Mouse (Mus musculus): ENCODE measurements around the gene Gm20696. TPM values are rescaled to one million over a fixed set of nuclear protein-coding genes. Genes with fewer than 3 reads are reported as not detected.
A peak's percentile ranks its signal among the peaks of the same experiment; 100 is the strongest.

Gene Gm20696
- polyA plus RNA-seq, 1 experiment = 1.5 TPM

DNA sequence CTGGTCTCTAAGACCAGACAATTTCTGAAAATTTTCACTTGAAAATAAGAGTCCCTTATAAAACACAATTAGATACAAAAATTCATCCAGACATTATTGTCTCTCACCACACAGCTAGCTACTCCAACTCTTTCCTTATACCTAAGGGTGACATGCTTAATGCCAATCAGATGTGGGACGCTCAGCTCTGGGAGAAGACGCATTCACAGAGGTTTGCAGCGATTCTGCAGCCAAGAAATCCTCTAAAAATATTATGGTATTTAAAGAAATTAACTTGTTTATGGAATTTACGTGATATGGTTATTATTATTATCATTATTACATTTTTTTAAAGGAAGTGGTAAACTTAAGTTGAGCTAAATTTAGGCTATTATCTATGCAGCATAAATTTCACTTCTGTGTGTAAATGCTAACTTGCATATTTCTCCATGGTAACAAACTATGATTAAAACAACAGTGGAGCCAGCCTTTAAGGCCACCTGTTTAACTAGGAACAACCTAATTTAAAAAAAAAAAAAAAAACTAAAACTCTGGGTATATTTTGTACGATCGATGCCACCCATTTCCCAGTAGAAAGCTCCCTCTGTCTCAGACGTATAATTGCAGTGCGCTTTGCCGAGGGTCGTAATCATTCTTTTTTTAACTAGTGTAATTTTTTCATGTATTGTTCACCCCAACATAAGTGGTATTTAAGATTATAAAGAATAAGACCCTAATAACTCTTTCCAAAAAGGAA is 326.4 kb downstream of the Gm20696 start:
- DNase-seq (ENCODE audit: extremely low spot score in 1 of 2, low spot score in 1 of 2) = no peak

DNA sequence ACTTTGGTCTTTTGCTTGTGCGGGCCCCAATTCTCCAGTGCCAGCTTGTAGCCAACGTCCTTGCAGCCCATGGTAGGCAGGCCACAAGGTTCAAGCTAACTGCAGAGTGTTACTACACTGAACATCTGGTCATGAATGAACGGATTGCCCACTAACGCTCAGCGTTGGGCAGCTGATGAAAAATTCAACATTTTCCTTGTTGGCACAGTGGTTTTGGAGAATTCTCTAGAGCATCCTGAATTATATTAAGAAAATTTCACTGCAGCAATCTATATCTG is 327.3 kb downstream of the Gm20696 start:
- DNase-seq (ENCODE audit: extremely low spot score in 1 of 2, low spot score in 1 of 2) = no peak

GRCm38 (mm10) chr6:99338593-99339342 is 327.8 kb downstream of the Gm20696 start:
- DNase-seq (ENCODE audit: extremely low spot score in 1 of 2, low spot score in 1 of 2) = no peak

DNA sequence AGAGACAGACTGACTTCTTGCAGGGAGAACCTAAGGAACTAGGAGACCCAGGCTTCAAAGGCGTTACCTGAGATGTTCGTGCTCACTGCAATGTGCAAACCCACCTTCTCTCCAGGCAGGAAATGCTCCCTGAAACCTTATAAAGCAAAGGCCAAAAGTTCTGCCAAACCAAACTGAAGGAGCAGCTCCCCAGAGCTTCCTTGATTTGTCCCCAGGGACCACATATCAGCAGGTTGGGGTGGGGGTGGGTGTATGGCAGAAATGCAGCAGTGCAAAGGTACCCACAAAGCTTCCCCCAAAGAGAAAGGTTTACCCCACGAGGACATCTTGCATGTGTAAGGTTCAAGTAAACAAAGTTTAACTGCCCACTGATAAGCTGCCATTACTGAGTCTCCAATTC is 328.4 kb downstream of the Gm20696 start:
- no peak for DNase-seq (ENCODE audit: extremely low spot score in 1 of 2, low spot score in 1 of 2)

DNA sequence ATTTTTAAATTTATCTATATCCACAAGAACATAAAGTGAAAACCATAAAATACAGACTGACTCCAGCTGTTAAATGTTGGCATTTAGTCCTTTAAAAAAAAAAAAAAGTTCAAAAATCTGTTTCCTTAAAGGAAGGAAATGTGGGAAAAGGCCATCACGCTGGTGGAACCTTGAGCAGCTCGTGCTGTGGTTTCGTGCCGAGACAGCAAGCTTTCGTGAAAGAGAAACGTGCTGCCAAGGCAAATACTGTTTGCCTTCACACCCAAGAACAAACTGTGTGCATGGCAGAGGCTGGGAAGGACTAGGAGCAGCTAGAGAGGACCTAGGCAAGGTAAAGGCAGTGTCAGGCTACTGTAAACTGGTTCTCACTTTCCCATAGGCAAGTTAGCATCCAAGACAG is 329.0 kb downstream of the Gm20696 start:
- no peak for DNase-seq (ENCODE audit: extremely low spot score in 1 of 2, low spot score in 1 of 2)

DNA sequence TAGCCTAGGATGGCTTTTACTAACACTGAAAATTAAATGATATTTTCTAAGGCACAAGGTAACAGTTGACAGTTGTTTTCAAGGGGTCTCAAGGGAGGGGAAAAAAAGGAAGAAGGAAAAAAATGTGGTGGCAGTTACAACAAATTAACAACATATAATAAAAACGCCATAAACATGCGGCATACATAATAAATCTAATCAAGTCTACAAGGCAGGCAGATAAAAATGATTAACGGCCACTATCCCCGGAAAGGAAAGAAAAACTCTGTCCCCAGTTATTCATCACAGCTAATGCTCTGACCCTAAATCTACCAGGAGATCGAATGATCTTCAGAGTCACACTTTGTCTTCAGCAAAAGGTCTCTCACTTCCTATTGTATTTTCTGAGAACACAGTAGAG is 330.4 kb downstream of the Gm20696 start:
- DNase-seq (ENCODE audit: extremely low spot score in 1 of 2, low spot score in 1 of 2) = no peak

DNA sequence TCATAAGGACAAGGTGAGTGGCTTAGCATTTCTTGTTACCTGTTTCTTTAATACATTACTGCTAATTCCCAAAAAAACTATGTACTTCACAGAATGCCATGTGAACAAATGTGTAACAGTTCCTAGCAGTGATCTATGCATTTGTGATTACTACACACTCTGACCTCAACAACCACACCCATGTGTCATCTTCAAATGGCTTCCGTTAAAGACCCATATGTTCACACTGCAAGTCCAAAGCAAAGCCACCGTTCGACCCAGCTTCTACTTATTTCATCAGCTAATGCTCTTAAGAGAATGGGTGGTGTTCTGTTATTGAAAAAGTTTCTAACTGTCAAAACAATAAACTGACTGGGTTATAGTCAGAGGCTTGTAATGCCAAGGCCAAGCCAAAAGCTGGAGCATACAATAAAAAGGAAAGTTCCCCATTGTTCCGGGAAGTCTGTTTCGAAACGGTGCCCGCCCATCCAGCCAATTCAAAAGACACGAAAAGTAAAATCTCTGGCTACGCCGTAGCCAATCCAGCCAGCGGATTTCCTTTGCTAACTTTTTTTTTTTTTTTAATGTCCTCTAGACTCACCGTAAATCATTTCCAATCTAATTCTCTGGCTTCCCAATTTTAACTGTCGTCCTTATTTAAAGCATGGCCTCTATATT is 331.3 kb downstream of the Gm20696 start:
- DNase-seq (ENCODE audit: extremely low spot score in 1 of 2, low spot score in 1 of 2) = no peak

- no peak for DNase-seq (ENCODE audit: extremely low spot score in 1 of 2, low spot score in 1 of 2)
Measured at GRCm38 (mm10) chr6:99334255-99334654, 332.3 kb downstream of the Gm20696 start.

DNA sequence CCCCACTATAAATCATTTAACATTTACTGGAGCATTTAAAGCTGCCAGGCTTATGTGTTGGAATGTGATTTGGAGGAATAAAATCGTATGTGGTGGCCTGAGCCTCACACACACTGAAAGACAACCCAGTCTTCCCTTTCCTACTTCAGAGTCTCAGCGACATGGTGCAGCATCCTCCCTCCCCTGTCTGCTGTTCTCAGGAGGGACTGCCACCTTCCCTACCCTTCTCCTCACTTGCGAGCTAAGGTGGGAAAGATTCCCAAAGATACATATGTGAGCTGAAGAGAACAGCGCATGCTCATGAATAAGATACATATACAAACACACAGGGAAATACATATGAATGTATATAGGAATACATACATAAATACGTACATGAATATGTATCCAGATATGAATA is 333.5 kb downstream of the Gm20696 start:
- no peak for DNase-seq (ENCODE audit: extremely low spot score in 1 of 2, low spot score in 1 of 2)

GRCm38 (mm10) chr6:99330169-99330568 is 336.4 kb downstream of the Gm20696 start:
- DNase-seq (ENCODE audit: extremely low spot score in 1 of 2, low spot score in 1 of 2) = no peak

DNA sequence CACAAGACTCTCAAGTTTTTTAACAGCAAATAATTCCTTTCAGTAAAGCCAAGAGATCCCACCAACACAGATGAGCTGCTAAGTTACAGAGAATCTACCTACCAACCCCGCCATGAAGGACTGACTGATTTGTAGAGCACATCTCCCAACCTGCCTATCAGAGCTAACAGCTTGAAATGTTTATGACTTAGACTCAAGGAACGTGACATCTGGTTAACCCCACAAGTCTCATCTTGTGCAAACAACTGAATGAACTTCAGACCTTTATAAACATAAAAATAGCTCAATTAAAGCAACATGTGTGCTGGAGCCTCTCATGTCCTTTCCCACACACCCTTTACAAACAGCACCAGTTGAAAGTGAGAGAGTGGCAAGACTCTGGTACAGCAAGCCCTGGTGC is 338.0 kb downstream of the Gm20696 start:
- DNase-seq (ENCODE audit: extremely low spot score in 1 of 2, low spot score in 1 of 2) = no peak

DNA sequence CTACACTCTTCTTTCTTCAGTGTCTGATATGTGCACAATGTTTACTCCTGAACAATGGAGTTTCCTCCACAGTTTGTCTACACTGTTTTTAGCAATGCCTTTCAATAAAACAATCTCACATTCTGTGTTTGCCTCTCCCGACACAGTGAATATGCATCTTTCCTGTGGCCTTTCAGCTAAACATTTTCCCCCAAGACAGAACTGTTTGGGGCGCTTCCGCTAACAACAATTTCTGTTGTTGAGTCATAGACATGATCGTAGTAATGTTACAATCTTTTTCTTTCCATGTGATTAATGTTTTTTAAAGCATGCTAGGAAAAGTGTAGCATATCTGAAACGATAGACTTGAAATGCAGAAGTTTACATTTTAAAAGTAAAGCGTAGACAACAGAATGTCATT is 338.5 kb downstream of the Gm20696 start:
- no peak for DNase-seq (ENCODE audit: extremely low spot score in 1 of 2, low spot score in 1 of 2)

- peak in 1 of 2 experiments; percentile 8 for DNase-seq (ENCODE audit: extremely low spot score in 1 of 2, low spot score in 1 of 2)
Measured at GRCm38 (mm10) chr6:99327721-99328120, 338.9 kb downstream of the Gm20696 start.

GRCm38 (mm10) chr6:99325881-99326280 is 340.7 kb downstream of the Gm20696 start:
- no peak for DNase-seq (ENCODE audit: extremely low spot score in 1 of 2, low spot score in 1 of 2)

DNA sequence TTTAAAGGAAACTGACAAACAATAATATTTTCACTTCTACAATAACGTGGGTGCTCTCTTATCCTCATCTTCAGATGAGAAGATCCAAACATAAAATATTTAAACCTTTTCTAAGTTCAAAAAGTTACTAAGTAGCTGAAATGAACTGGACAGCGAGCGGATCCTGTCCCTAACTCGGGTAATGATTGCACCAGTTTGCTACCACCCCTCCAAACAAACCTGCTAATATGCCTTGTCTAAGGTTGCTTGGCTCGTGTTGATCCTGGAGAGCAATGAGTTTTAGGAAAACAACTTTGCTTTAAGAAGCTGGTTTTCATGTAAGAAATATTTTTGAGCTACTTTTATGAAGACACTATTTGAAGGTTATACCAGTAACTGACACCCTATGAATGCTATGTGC is 341.1 kb downstream of the Gm20696 start:
- DNase-seq (ENCODE audit: extremely low spot score in 1 of 2, low spot score in 1 of 2) = no peak

DNA sequence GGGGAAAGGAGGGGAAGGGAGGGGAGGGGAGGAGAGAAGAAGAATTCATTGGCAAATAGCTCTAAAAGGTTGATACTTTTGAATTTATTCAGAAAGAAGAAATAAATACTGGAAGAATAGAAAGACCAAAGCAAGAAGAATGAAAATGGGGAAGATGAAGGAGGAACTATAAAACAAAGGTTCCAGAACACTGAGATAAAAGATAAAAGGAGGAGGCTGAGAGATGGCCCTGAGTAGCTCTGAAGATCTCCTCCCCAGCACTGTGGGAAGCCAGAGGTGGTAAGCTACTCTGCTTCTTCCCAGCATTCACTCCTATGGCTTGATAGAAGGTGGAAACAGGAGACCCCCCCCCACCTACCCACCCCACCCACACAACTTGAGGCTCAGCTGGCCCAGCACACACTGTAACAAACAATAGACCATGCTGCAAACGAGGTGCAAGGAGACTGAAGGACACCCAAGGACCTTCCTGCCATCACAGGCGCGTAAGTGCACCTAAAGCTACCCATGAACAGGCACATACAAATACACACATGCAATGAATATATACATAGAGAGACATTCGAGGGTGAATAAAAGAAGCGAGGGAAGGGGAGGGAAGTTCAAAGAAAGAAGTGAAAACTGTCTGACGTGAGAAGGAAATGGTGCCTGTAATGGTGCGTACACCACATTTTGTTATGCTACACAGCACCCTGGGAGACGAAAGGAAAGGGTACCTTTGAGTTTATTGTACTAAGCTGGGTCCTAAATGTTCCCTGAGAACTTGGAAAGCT is 344.3 kb downstream of the Gm20696 start:
- no peak for DNase-seq (ENCODE audit: extremely low spot score in 1 of 2, low spot score in 1 of 2)

DNA sequence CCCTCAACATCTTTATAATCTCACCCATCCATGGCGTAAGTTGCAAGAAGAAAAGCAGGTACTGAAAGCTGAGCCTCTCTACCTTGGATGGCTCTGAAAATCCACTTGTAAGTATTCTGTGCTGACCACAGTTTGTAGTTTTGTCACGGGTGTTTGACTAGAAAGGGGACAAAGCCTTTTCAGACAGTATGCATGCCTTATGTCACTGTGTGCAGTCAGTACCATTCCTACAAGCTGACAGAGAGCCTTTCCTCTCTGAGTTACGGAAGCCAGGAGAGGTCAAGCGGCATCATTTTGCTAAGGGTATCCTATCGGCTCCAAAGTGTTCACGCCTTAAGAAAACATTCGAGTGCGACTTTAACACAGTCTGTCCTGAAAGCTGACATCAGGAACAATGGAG is 346.2 kb downstream of the Gm20696 start:
- no peak for DNase-seq (ENCODE audit: extremely low spot score in 1 of 2, low spot score in 1 of 2)

DNA sequence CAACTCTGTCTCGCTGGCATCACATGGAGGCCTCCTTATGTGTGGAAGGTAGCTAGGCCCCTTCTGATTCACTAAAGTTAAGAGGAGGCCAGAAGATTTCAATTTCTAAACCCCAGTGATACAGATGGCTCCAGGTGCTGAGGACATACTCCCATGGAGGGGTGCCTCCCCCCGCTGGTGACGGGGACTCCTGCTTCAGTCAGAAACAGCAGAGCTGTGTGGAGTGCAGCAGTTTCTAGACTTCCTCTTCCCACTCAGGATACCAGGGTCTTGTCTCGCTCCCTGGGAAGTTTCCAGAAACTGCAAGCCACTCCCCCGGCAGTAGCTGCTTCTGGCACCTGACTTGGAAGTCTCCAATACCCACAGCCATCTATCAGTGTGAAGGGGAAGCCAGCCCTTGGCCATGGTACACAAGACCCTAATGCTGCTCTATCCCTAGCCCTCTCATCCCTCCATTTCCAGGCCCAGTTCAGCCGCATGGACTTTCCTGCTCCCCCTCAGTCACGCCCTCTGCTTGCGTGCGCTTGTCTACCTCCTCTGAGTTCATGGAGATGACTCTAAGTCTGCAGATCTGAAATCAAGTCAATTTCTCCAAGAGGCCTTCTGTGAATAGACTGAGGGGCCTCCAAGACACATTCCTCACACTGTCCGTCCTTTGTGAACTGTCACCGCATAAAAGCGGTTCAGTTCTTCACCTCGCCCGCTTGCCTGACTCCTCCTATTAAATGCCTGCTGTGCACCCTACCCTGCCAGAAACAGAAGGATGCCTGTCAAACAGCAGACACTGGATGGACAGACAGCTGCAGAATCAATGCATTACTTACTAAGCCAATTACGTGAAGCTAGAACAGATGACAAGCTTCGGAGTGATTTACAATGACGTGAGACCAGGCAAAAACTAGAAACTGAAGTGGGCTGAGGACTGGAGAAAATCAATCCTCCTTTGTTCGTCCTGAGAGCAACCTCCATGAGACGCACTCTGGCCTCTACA is 346.9 kb downstream of the Gm20696 start:
- DNase-seq (ENCODE audit: extremely low spot score in 1 of 2, low spot score in 1 of 2) = no peak

GRCm38 (mm10) chr6:99314746-99315145 is 351.9 kb downstream of the Gm20696 start:
- no peak for DNase-seq (ENCODE audit: extremely low spot score in 1 of 2, low spot score in 1 of 2)

- DNase-seq (ENCODE audit: extremely low spot score in 1 of 2, low spot score in 1 of 2) = no peak
Measured at GRCm38 (mm10) chr6:99310529-99310928, 356.1 kb downstream of the Gm20696 start.
